Mouse (Mus musculus) left cerebral cortex, adult 18-20 months (tissue): ENCODE measurements around the gene Fam50b. TPM values are rescaled to one million over a fixed set of nuclear protein-coding genes. Genes with fewer than 3 reads are reported as not detected.

Experiments
- DNase-seq, 2 experiments: peaks; one replicate each; pipeline ENCODE4 v3.0.0; 2021 to 2022; ENCODE audit warnings: low spot score in 2 of 2, mixed read lengths in 1 of 2
- total RNA-seq, 2 experiments: library from RNA; stranded (reverse); gene quantifications; 2 replicates each; pipeline ENCODE4 v1.2.3; 2021

Gene Fam50b
- total RNA-seq, 2 experiments from 2014 or later, result not detected

- DNase-seq, result no peak
These were observed 3.5 kb downstream of the Fam50b start for GRCm38 (mm10) chr13:34737968-34738698.

- DNase-seq, result no peak
These were observed 4.0 kb downstream of the Fam50b start for GRCm38 (mm10) chr13:34738699-34738973.

- DNase-seq, result no peak
These were observed 4.4 kb downstream of the Fam50b start for GRCm38 (mm10) chr13:34739071-34739470.

GRCm38 (mm10) chr13:34741254-34741653 lies 6.6 kb downstream of the Fam50b start:
- no peak for DNase-seq

- DNase-seq, result no peak
These were observed 7.3 kb downstream of the Fam50b start for GRCm38 (mm10) chr13:34741813-34742568.

- DNase-seq, result no peak
These were observed 12.2 kb downstream of the Fam50b start for GRCm38 (mm10) chr13:34746811-34747210.

- no peak for DNase-seq
These were observed 13.9 kb downstream of the Fam50b start for GRCm38 (mm10) chr13:34748530-34748929.

GRCm38 (mm10) chr13:34759202-34759601 lies 24.6 kb downstream of the Fam50b start:
- DNase-seq, result no peak

- no peak for DNase-seq
These were observed 26.1 kb downstream of the Fam50b start for GRCm38 (mm10) chr13:34760518-34761287.

- DNase-seq, result no peak
These were observed 27.5 kb downstream of the Fam50b start for GRCm38 (mm10) chr13:34762136-34762535.

GRCm38 (mm10) chr13:34762865-34763264 lies 28.2 kb downstream of the Fam50b start:
- no peak for DNase-seq

- DNase-seq, result no peak
These were observed 30.6 kb downstream of the Fam50b start for GRCm38 (mm10) chr13:34765269-34765668.

- DNase-seq, result peak in 1 of 2 experiments; percentile 14
These were observed 31.9 kb downstream of the Fam50b start for GRCm38 (mm10) chr13:34766572-34766971.

GRCm38 (mm10) chr13:34767527-34768292 lies 33.1 kb downstream of the Fam50b start:
- peak; percentile 6 to 30 for DNase-seq

- DNase-seq, result no peak
These were observed 42.1 kb downstream of the Fam50b start for GRCm38 (mm10) chr13:34776767-34777166.

GRCm38 (mm10) chr13:34780856-34781610 lies 46.4 kb downstream of the Fam50b start:
- DNase-seq, result no peak

GRCm38 (mm10) chr13:34781611-34782009 lies 47.0 kb downstream of the Fam50b start:
- DNase-seq, result no peak

GRCm38 (mm10) chr13:34784818-34785217 lies 50.2 kb downstream of the Fam50b start:
- no peak for DNase-seq

- DNase-seq, result no peak
These were observed 52.0 kb downstream of the Fam50b start for GRCm38 (mm10) chr13:34786634-34787033.

GRCm38 (mm10) chr13:34787546-34787945 lies 52.9 kb downstream of the Fam50b start:
- DNase-seq, result no peak
